Mouse (Mus musculus): ENCODE measurements around the gene Gna13. TPM values are rescaled to one million over a fixed set of nuclear protein-coding genes. Genes with fewer than 3 reads are reported as not detected.

Gene Gna13
- total and polyA plus RNA-seq, 3 experiments: 12.7 to 30.9 (median 30.8) TPM

GRCm38 (mm10) chr11:109350317-109350714, 12.3 kb upstream of the Gna13 start:
- WGBS: 95% methylated on average over 7 of the region's 7 CpGs
- no peak for DNase-seq
- Histone ChIP-seq H3K9ac (ENCODE audit: low read depth, low read length) (no peak overlapping the region), H3K4me1 (ENCODE audit: control insufficient read depth, insufficient read depth, low read length) (peaks cover 6% of the 10 kb centered on the region), H3K4me3 (no peak overlapping the region), H3K27me3 (ENCODE audit: control insufficient read depth, insufficient read depth, low read length) (no peaks in the 10 kb centered on the region), H3K79me2 (replicated peaks; ENCODE audit: control insufficient read depth, insufficient read depth, low read length) (no peaks in the 10 kb centered on the region), H3K27ac (no peak overlapping the region), H3K36me3 (ENCODE audit: control insufficient read depth, insufficient read depth, low read length) (no peaks in the 10 kb centered on the region)
- no peak for TF ChIP-seq EP300 (IDR thresholded peaks at IDR 0.05; ENCODE audit: insufficient read depth, low read depth, low read length)
- intact Hi-C loops (cut with DNase I): no loop called here

DNA sequence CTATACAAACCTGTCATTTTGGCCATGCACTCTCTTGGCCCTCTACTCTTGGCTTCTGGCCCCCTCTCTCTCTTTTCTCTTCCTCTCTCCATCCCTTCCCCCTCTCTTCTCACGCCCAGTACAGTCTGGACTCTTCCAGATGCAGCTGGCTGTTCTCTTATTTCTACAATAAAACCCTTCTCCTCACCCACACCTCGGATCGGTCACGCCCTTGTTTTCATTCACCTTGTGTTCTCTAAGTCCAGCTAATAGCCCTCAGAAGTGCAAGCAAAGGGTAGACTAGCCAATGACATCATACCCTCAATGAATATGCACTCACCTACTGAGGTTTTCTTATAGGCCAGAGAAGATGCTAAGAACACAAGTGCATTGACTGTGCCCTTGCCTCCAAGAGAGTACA, 11.1 kb upstream of the Gna13 start:
- no peaks in the 10 kb centered on the region for H3K27me3 ChIP-seq (ENCODE audit: control insufficient read depth, insufficient read depth, low read length)
- no peaks in the 10 kb centered on the region for H3K79me2 ChIP-seq (replicated peaks; ENCODE audit: control insufficient read depth, insufficient read depth, low read length)
- no peak overlapping the region for H3K27ac ChIP-seq
- H3K4me3 ChIP-seq: no peak overlapping the region
- TF ChIP-seq EP300 (IDR thresholded peaks at IDR 0.05; ENCODE audit: insufficient read depth, low read depth, low read length) (no peak), CTCF (IDR thresholded peaks at IDR 0.05) (no peak), POLR2A (IDR thresholded peaks at IDR 0.05; ENCODE audit: insufficient read depth, low read depth, low read length) (no peak)
- DNase-seq: no peak
- peaks cover 6% of the 10 kb centered on the region for H3K4me1 ChIP-seq (ENCODE audit: control insufficient read depth, insufficient read depth, low read length)
- no peak overlapping the region for H3K9ac ChIP-seq (ENCODE audit: low read depth, low read length)
- intact Hi-C loops (cut with DNase I): no loop called here
- WGBS: 73% methylated on average over 4 of the region's 4 CpGs
- H3K36me3 ChIP-seq (ENCODE audit: control insufficient read depth, insufficient read depth, low read length): no peaks in the 10 kb centered on the region

DNA sequence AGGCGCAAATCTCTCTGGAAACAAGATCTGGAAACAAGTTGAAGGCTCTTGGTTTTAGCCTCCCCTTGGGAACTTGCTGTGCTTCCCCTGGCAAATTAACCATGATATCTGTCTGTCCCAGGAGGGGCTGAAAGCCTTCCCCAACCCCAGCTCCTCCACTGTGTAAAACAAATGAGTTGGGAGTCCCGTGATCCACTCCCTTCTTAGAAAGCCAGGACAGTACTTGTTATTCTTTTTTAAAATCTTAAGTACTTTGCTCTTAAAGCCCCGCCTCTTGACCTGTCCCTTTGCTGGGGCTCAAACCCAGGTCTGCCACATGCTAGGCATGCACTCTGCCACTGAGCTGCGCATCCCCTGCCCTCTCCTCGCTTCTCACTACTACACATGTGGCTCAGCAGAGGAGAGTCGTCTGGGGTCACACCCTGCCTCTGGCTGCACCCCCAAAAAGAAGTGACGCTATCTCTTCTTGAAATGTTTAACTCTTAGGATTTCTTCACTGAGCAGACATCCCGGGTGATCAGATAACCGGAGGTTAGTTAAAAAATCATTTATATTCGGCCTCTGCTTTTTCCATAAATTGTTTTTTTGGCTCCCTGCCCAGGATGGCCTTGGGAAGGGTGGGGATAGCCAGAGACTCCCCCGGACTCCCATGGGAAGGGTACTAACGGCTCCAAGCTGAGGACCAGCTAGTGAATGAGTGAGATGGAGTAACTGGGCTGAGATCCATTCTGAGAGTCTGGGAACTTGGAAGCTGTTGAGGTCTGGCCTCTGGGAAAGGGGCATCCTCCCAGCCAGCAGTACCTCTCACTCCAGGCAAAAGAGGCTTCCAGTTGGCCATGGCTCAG, 9.0 kb upstream of the Gna13 start:
- H3K79me2 ChIP-seq (replicated peaks; ENCODE audit: control insufficient read depth, insufficient read depth, low read length): no peaks in the 10 kb centered on the region
- intact Hi-C loops (cut with DNase I): no loop called here
- H3K27ac ChIP-seq: no peak overlapping the region
- H3K27me3 ChIP-seq (ENCODE audit: control insufficient read depth, insufficient read depth, low read length): no peaks in the 10 kb centered on the region
- 38% methylated on average over 12 of the region's 12 CpGs for WGBS
- no peaks in the 10 kb centered on the region for H3K36me3 ChIP-seq (ENCODE audit: control insufficient read depth, insufficient read depth, low read length)
- no peak for TF ChIP-seq POLR2A (IDR thresholded peaks at IDR 0.05; ENCODE audit: insufficient read depth, low read depth, low read length)
- no peak for DNase-seq
- no peak overlapping the region for H3K9ac ChIP-seq (ENCODE audit: low read depth, low read length)
- H3K4me3 ChIP-seq: no peak overlapping the region
- peaks cover 2% of the 10 kb centered on the region; the same call in 1 of the 2 replicates for H3K4me1 ChIP-seq (ENCODE audit: control insufficient read depth, insufficient read depth, low read length)

GRCm38 (mm10) chr11:109354236-109354613, 8.4 kb upstream of the Gna13 start:
- TF ChIP-seq CTCF (IDR thresholded peaks at IDR 0.05): no peak
- no peak for TF ChIP-seq POLR2A (IDR thresholded peaks at IDR 0.05; ENCODE audit: insufficient read depth, low read depth, low read length)
- TF ChIP-seq EP300 (IDR thresholded peaks at IDR 0.05; ENCODE audit: insufficient read depth, low read depth, low read length): no peak
- no peak for DNase-seq
- no peaks in the 10 kb centered on the region for H3K36me3 ChIP-seq (ENCODE audit: control insufficient read depth, insufficient read depth, low read length)

DNA sequence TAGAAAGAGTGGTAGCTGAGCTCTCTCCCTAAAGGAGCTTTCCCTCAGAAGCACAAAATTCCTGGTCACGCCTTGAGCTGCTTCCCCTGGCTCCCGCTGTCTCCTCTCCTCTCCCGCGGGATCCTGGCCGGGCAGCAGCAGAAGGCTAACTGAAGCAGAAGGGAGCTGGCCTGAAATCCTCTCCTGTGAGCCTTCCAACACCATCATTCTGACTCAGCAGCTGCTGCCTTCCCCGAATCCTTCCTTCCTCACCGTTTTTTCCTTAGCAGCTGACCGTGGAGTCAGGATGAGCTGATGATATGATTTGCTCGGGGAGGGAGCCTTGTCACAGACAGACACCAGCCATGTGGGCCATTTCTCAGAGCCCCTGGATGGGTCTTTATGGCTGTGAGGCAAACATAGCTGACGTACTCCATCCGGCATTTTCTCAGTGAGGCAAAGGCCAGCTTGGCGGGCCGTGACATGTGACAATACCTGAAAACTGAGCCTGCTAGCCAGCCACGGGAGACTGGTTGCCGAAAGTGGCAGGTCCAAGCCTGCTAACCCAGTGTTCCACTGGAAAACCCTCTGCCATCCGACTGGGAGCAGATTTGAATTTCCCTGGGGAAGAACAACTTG, 6.8 kb upstream of the Gna13 start:
- no peak for TF ChIP-seq EP300 (IDR thresholded peaks at IDR 0.05; ENCODE audit: insufficient read depth, low read depth, low read length)
- TF ChIP-seq POLR2A (IDR thresholded peaks at IDR 0.05; ENCODE audit: insufficient read depth, low read depth, low read length): no peak
- TF ChIP-seq CTCF (IDR thresholded peaks at IDR 0.05): no peak
- intact Hi-C loops (cut with DNase I): no loop called here
- H3K4me1 ChIP-seq (ENCODE audit: control insufficient read depth, insufficient read depth, low read length): peaks cover 3% of the 10 kb centered on the region; the same call in 1 of the 2 replicates
- peak; percentile 58 to 69 for DNase-seq
- H3K9ac ChIP-seq (ENCODE audit: low read depth, low read length): no peak overlapping the region
- 69% methylated on average over 16 of the region's 16 CpGs for WGBS
- peak overlapping the region; percentile 38; the same call in 1 of the 2 replicates for H3K27ac ChIP-seq
- no peaks in the 10 kb centered on the region for H3K36me3 ChIP-seq (ENCODE audit: control insufficient read depth, insufficient read depth, low read length)
- no peaks in the 10 kb centered on the region for H3K27me3 ChIP-seq (ENCODE audit: control insufficient read depth, insufficient read depth, low read length)
- H3K4me3 ChIP-seq: no peak overlapping the region
- H3K79me2 ChIP-seq (replicated peaks; ENCODE audit: control insufficient read depth, insufficient read depth, low read length): no peaks in the 10 kb centered on the region

More at GRCm38 (mm10) chr11:109354236-109354613, 8.4 kb upstream of the Gna13 start:
- Histone ChIP-seq H3K79me2 (replicated peaks; ENCODE audit: control insufficient read depth, insufficient read depth, low read length) (no peaks in the 10 kb centered on the region), H3K4me3 (no peak overlapping the region), H3K27me3 (ENCODE audit: control insufficient read depth, insufficient read depth, low read length) (no peaks in the 10 kb centered on the region), H3K27ac (no peak overlapping the region), H3K9ac (ENCODE audit: low read depth, low read length) (no peak overlapping the region), H3K4me1 (ENCODE audit: control insufficient read depth, insufficient read depth, low read length) (peaks cover 3% of the 10 kb centered on the region; the same call in 1 of the 2 replicates)
- intact Hi-C loops (cut with DNase I): no loop called here
- WGBS: 60% methylated on average over 6 of the region's 6 CpGs

DNA sequence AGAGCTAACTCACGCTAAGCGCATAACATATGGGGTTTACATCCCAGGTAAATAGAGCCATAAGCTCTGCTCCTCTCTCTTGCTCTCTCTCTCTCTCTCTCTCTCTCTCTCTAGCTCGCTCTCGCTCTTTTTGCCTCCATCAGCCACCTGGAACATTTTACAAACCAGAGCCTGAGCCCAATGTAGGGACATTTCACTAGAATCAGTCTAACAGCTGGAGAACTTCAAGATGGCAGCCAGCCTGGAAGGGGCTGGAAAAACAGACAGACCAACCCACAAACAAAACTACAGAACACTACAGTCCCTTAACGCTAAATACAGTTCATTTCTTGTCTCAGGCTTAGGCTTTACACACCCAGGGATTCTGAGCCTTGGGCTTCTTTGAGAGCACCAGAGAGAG, 5.5 kb upstream of the Gna13 start:
- Histone ChIP-seq H3K4me3 (no peak overlapping the region), H3K4me1 (ENCODE audit: control insufficient read depth, insufficient read depth, low read length) (peaks cover 9% of the 10 kb centered on the region), H3K36me3 (ENCODE audit: control insufficient read depth, insufficient read depth, low read length) (0 out of 2 replicates have a peak, but pooled peaks cover 2% of the 10 kb centered on the region), H3K79me2 (replicated peaks; ENCODE audit: control insufficient read depth, insufficient read depth, low read length) (no peaks in the 10 kb centered on the region), H3K27ac (no peak overlapping the region), H3K9ac (ENCODE audit: low read depth, low read length) (no peak overlapping the region), H3K27me3 (ENCODE audit: control insufficient read depth, insufficient read depth, low read length) (no peaks in the 10 kb centered on the region)
- 89% methylated on average over 5 of the region's 5 CpGs for WGBS
- no peak for DNase-seq
- intact Hi-C loops (cut with DNase I): no loop called here
- no peak for TF ChIP-seq POLR2A (IDR thresholded peaks at IDR 0.05; ENCODE audit: insufficient read depth, low read depth, low read length)
- no peak for TF ChIP-seq CTCF (IDR thresholded peaks at IDR 0.05)
- no peak for TF ChIP-seq EP300 (IDR thresholded peaks at IDR 0.05; ENCODE audit: insufficient read depth, low read depth, low read length)
